8 mouse cellular contexts compared by ENCODE assay signal in genomic region chr3:40744836-40745660, GRCm38 (mm10). TPM values are rescaled to one million over a fixed set of nuclear protein-coding genes. Genes with fewer than 3 reads are reported as not detected.
DNase-seq lines count a peak whose midpoint lies in the region; ATAC-seq and TF ChIP-seq lines count a peak whose summit lies in the region.

No protein-coding gene starts in this region.

- WGBS in cerebellum, adult 2 months = under 1% methylated on average over 82 of the region's 93 CpGs
- under 1% methylated on average over 71 of the region's 93 CpGs for WGBS in forebrain, postnatal 0 days
- WGBS in lung, embryonic 14.5 days = under 1% methylated on average over 73 of the region's 93 CpGs

- no peaks in the 10 kb centered on the region for H3K36me3 ChIP-seq in forebrain, postnatal 0 days (ENCODE audit: insufficient read depth)
- no peaks in the 10 kb centered on the region for H3K36me3 ChIP-seq in lung, embryonic 14.5 days (ENCODE audit: insufficient read depth)

- peak overlapping the region; percentile 87 for H3K9ac ChIP-seq in forebrain, postnatal 0 days
- H3K9ac ChIP-seq in lung, embryonic 14.5 days = peak overlapping the region; percentile 62

- ATAC-seq in forebrain, postnatal 0 days = peak; percentile 96
- ATAC-seq in lung, embryonic 14.5 days (ENCODE audit: insufficient read depth) = peak; percentile 97
- peak; percentile 84 for ATAC-seq in neutrophil, adult 5-6 weeks (ENCODE audit: extremely low read depth, insufficient number of reproducible peaks, low FRiP score, poor library complexity, severe bottlenecking)

- no peaks in the 10 kb centered on the region for H3K27me3 ChIP-seq in cerebellum, adult 2 months (ENCODE audit: control insufficient read depth, insufficient read depth, low read length)
- no peaks in the 10 kb centered on the region for H3K27me3 ChIP-seq in forebrain, postnatal 0 days (ENCODE audit: insufficient read depth, low read length)
- peaks cover 4% of the 10 kb centered on the region; the same call in 1 of the 2 replicates for H3K27me3 ChIP-seq in lung, embryonic 14.5 days (ENCODE audit: insufficient read depth, low read length)

- peak; percentile 58 for DNase-seq in MEL-GATA-1-ER (ENCODE audit: extremely low read depth, low read depth)
- DNase-seq in cerebellum, adult 2 months = peak; percentile 95 to 96
- DNase-seq in forebrain, postnatal 0 days = peak; percentile 94
- peak; percentile 93 for DNase-seq in heart, postnatal 4 days
- peak; percentile 80 to 91 for DNase-seq in layer of hippocampus, adult 8-10 months (ENCODE audit: low spot score in 2 of 2)
- DNase-seq in lung, embryonic 14.5 days = peak; percentile 93
- peak; percentile 92 for DNase-seq in testis, postnatal 14 days (ENCODE audit: low spot score)

- peak overlapping the region; percentile 92 for H3K4me2 ChIP-seq in forebrain, postnatal 0 days (ENCODE audit: low read depth)
- H3K4me2 ChIP-seq in lung, embryonic 14.5 days = peak overlapping the region; percentile 93

- peak; percentile 51; the same call in 1 of the 2 replicates for TF ChIP-seq POLR2A in cerebellum, adult 2 months (IDR thresholded peaks at IDR 0.05; ENCODE audit: borderline replicate concordance, insufficient read depth, low read length)

- H3K9me3 ChIP-seq in forebrain, postnatal 0 days (ENCODE audit: low read length) = no peaks in the 10 kb centered on the region
- H3K9me3 ChIP-seq in lung, embryonic 14.5 days (ENCODE audit: low read depth, low read length) = no peaks in the 10 kb centered on the region

- H3K4me3 ChIP-seq in cerebellum, adult 2 months (replicated peaks; ENCODE audit: insufficient read depth, low read depth, low read length) = peak overlapping the region; percentile 71
- peak overlapping the region; percentile 87 for H3K4me3 ChIP-seq in forebrain, postnatal 0 days (ENCODE audit: low read depth, low read length)
- peak overlapping the region; percentile 60 for H3K4me3 ChIP-seq in lung, embryonic 14.5 days (ENCODE audit: low read depth, low read length)

- H3K27ac ChIP-seq in cerebellum, adult 2 months (ENCODE audit: insufficient read depth, low read length) = peak overlapping the region; percentile 75
- peak overlapping the region; percentile 90 for H3K27ac ChIP-seq in forebrain, postnatal 0 days (ENCODE audit: low read depth, low read length)
- peak overlapping the region; percentile 69 for H3K27ac ChIP-seq in lung, embryonic 14.5 days (ENCODE audit: low read depth)

- no peaks in the 10 kb centered on the region; the same call in 1 of the 2 replicates for H3K4me1 ChIP-seq in cerebellum, adult 2 months (ENCODE audit: control insufficient read depth, insufficient read depth, low read length)
- H3K4me1 ChIP-seq in forebrain, postnatal 0 days (ENCODE audit: insufficient read depth) = peaks cover 10% of the 10 kb centered on the region; the same call in 1 of the 2 replicates
- no peaks in the 10 kb centered on the region; the same call in 1 of the 2 replicates for H3K4me1 ChIP-seq in lung, embryonic 14.5 days (ENCODE audit: insufficient read depth)

- TF ChIP-seq CTCF in cerebellum, adult 2 months (IDR thresholded peaks at IDR 0.05; ENCODE audit: borderline replicate concordance, insufficient read depth, low read depth, low read length) = no peak
- no peak for TF ChIP-seq CTCF in forebrain, postnatal 0 days (IDR thresholded peaks at IDR 0.05; ENCODE audit: low read depth)
- TF ChIP-seq CTCF in lung, embryonic 14.5 days (IDR thresholded peaks at IDR 0.05; ENCODE audit: low read depth) = no peak; the same call in 1 of the 2 replicates

RNA-seq across cellular contexts. Expression of gene Hspa4l, which starts 0.8 kb away (rescaled TPM):
- polyA plus RNA-seq in cerebellum, adult 2 months (2012; rRNA removed) = 70.7 and 71.3 TPM in 2 replicates
- total RNA-seq in forebrain, postnatal 0 days (2014; rRNA removed) = 24.9 and 31.0 TPM in 2 replicates
- 23.5 and 28.5 TPM in 2 replicates for polyA plus RNA-seq in forebrain, postnatal 0 days (2015; fragmentation: Nextera tagmentation; extraction: Ambion mirVana)
- total RNA-seq in heart, postnatal 4 days (2021) = 10 to 100 TPM; 40.5 to 44.6 TPM
- total RNA-seq in layer of hippocampus, adult 8-10 months (2022) = 100 to 1,000 TPM; 145 to 181 (median 157) TPM
- 11.4 TPM in 2 replicates for polyA plus RNA-seq in lung, embryonic 14.5 days (2014; fragmentation: Nextera tagmentation; extraction: Ambion mirVana)
- 21.3 and 23.0 TPM in 2 replicates for total RNA-seq in neutrophil, adult 5-6 weeks (2017)

RNA-seq across cellular contexts. Expression of gene Slc25a31, which starts 36.4 kb away (rescaled TPM):
- polyA plus RNA-seq in cerebellum, adult 2 months (2012; rRNA removed) = 0.15 TPM in 1 of 2 replicates, not detected in the other
- 0.05 and 0.08 TPM in 2 replicates for total RNA-seq in forebrain, postnatal 0 days (2014; rRNA removed)
- 0.13 and 0.16 TPM in 2 replicates for polyA plus RNA-seq in forebrain, postnatal 0 days (2015; fragmentation: Nextera tagmentation; extraction: Ambion mirVana)
- total RNA-seq in heart, postnatal 4 days (2021) = 1 to 10 TPM in 1 of 2 experiments, under 1 TPM in 1; 0.90 to 1.0 TPM
- under 1 TPM in 2 of 4 experiments, not detected in 2; 0.25 to 0.34 TPM for total RNA-seq in layer of hippocampus, adult 8-10 months (2022)
- 0.31 TPM in 1 of 2 replicates, not detected in the other for polyA plus RNA-seq in lung, embryonic 14.5 days (2014; fragmentation: Nextera tagmentation; extraction: Ambion mirVana)
- total RNA-seq in neutrophil, adult 5-6 weeks (2017) = 0.25 TPM in 1 of 2 replicates, not detected in the other

RNA-seq across cellular contexts. Expression of gene Plk4, which starts 54.8 kb away (rescaled TPM):
- polyA plus RNA-seq in cerebellum, adult 2 months (2012; rRNA removed) = 2.3 and 2.6 TPM in 2 replicates
- total RNA-seq in forebrain, postnatal 0 days (2014; rRNA removed) = 11.9 and 12.9 TPM in 2 replicates
- polyA plus RNA-seq in forebrain, postnatal 0 days (2015; fragmentation: Nextera tagmentation; extraction: Ambion mirVana) = 7.0 and 8.9 TPM in 2 replicates
- total RNA-seq in heart, postnatal 4 days (2021) = 10 to 100 TPM; 24.5 to 28.3 TPM
- total RNA-seq in layer of hippocampus, adult 8-10 months (2022) = 1 to 10 TPM; 2.8 to 4.1 (median 3.2) TPM
- polyA plus RNA-seq in lung, embryonic 14.5 days (2014; fragmentation: Nextera tagmentation; extraction: Ambion mirVana) = 76.3 and 79.4 TPM in 2 replicates
- total RNA-seq in neutrophil, adult 5-6 weeks (2017) = 13.9 and 16.4 TPM in 2 replicates

Comparison
In these comparisons a context has a peak if more than half of its experiments do, and no peak if none do; other contexts are left out.
1. Peak in every context shown above with its lines: DNase-seq, ATAC-seq, H3K4me3 ChIP-seq and H3K27ac ChIP-seq.